Mouse (Mus musculus): ENCODE data around the gene Fam78b. TPM values are rescaled to one million over a fixed set of nuclear protein-coding genes. Genes with fewer than 3 reads are reported as not detected.
A peak's percentile ranks its signal among the peaks of the same experiment; 100 is the strongest.

Fam78b gene
- polyA plus RNA-seq, 1 experiment from 2014 or later, result 5.1 TPM

- ATAC-seq, result no peak
- H3K27ac ChIP-seq (ENCODE audit: low read depth, low read length), result no peak overlapping the region
- no peaks in the 10 kb centered on the region for H3K9me3 ChIP-seq (ENCODE audit: control insufficient read depth, low read length)
- H3K9ac ChIP-seq (ENCODE audit: low read depth, low read length), result no peak overlapping the region
- H3K4me3 ChIP-seq (ENCODE audit: low read length), result no peak overlapping the region
- no peaks in the 10 kb centered on the region for H3K4me1 ChIP-seq (ENCODE audit: control insufficient read depth, insufficient read depth, low read depth, low read length)
- H3K27me3 ChIP-seq (replicated peaks; ENCODE audit: control insufficient read depth, insufficient read depth, low read length), result no peaks in the 10 kb centered on the region
- 0 out of 2 replicates have a peak, but pooled peaks cover 2% of the 10 kb centered on the region for H3K36me3 ChIP-seq (ENCODE audit: control insufficient read depth, insufficient read depth, low read length)
- WGBS, result 71% methylated on average over 8 of the region's 8 CpGs
- no peak overlapping the region for H3K4me2 ChIP-seq (ENCODE audit: low read length)
Observed at GRCm38 (mm10) chr1:167075726-167076125, 74.5 kb downstream of the Fam78b start.

- no peaks in the 10 kb centered on the region for H3K27me3 ChIP-seq (replicated peaks; ENCODE audit: control insufficient read depth, insufficient read depth, low read length)
- peaks cover 7% of the 10 kb centered on the region for H3K4me1 ChIP-seq (ENCODE audit: control insufficient read depth, insufficient read depth, low read depth, low read length)
- no peaks in the 10 kb centered on the region for H3K9me3 ChIP-seq (ENCODE audit: control insufficient read depth, low read length)
- 43% methylated on average over 5 of the region's 5 CpGs for WGBS
- H3K9ac ChIP-seq (ENCODE audit: low read depth, low read length), result no peak overlapping the region
- H3K27ac ChIP-seq (ENCODE audit: low read depth, low read length), result no peak overlapping the region
- no peak overlapping the region for H3K4me2 ChIP-seq (ENCODE audit: low read length)
- no peak overlapping the region for H3K4me3 ChIP-seq (ENCODE audit: low read length)
- ATAC-seq, result no peak
- 0 out of 2 replicates have a peak, but pooled peaks cover 2% of the 10 kb centered on the region for H3K36me3 ChIP-seq (ENCODE audit: control insufficient read depth, insufficient read depth, low read length)
Observed at GRCm38 (mm10) chr1:167079476-167079875, 78.3 kb downstream of the Fam78b start.

- H3K4me3 ChIP-seq (ENCODE audit: low read length), result no peak overlapping the region
- H3K4me1 ChIP-seq (ENCODE audit: control insufficient read depth, insufficient read depth, low read depth, low read length), result peaks cover 7% of the 10 kb centered on the region
- no peak overlapping the region for H3K27ac ChIP-seq (ENCODE audit: low read depth, low read length)
- 0 out of 2 replicates have a peak, but pooled peaks cover 2% of the 10 kb centered on the region for H3K36me3 ChIP-seq (ENCODE audit: control insufficient read depth, insufficient read depth, low read length)
- H3K4me2 ChIP-seq (ENCODE audit: low read length), result no peak overlapping the region
- no peak overlapping the region for H3K9ac ChIP-seq (ENCODE audit: low read depth, low read length)
- ATAC-seq, result no peak
- H3K9me3 ChIP-seq (ENCODE audit: control insufficient read depth, low read length), result no peaks in the 10 kb centered on the region
- 35% methylated on average over 3 of the region's 3 CpGs for WGBS
- H3K27me3 ChIP-seq (replicated peaks; ENCODE audit: control insufficient read depth, insufficient read depth, low read length), result no peaks in the 10 kb centered on the region
Observed at GRCm38 (mm10) chr1:167081946-167082345, 80.7 kb downstream of the Fam78b start.

- WGBS, result 8% methylated on average over 4 of the region's 4 CpGs
- no peak overlapping the region for H3K9ac ChIP-seq (ENCODE audit: low read depth, low read length)
- peak; percentile 38 for ATAC-seq
- H3K4me3 ChIP-seq (ENCODE audit: low read length), result no peak overlapping the region
- H3K27ac ChIP-seq (ENCODE audit: low read depth, low read length), result no peak overlapping the region
- H3K36me3 ChIP-seq (ENCODE audit: control insufficient read depth, insufficient read depth, low read length), result 0 out of 2 replicates have a peak, but pooled peaks cover 2% of the 10 kb centered on the region
- H3K4me2 ChIP-seq (ENCODE audit: low read length), result no peak overlapping the region
- peaks cover 7% of the 10 kb centered on the region for H3K4me1 ChIP-seq (ENCODE audit: control insufficient read depth, insufficient read depth, low read depth, low read length)
- no peaks in the 10 kb centered on the region for H3K27me3 ChIP-seq (replicated peaks; ENCODE audit: control insufficient read depth, insufficient read depth, low read length)
- no peaks in the 10 kb centered on the region for H3K9me3 ChIP-seq (ENCODE audit: control insufficient read depth, low read length)
Observed at GRCm38 (mm10) chr1:167082506-167083100, 81.4 kb downstream of the Fam78b start.

GRCm38 (mm10) chr1:167083181-167083580, 82.0 kb downstream of the Fam78b start:
- Histone ChIP-seq H3K27me3 (replicated peaks; ENCODE audit: control insufficient read depth, insufficient read depth, low read length) (no peaks in the 10 kb centered on the region), H3K27ac (ENCODE audit: low read depth, low read length) (no peak overlapping the region), H3K4me1 (ENCODE audit: control insufficient read depth, insufficient read depth, low read depth, low read length) (peaks cover 7% of the 10 kb centered on the region), H3K9ac (ENCODE audit: low read depth, low read length) (no peak overlapping the region), H3K4me2 (ENCODE audit: low read length) (no peak overlapping the region), H3K9me3 (ENCODE audit: control insufficient read depth, low read length) (no peaks in the 10 kb centered on the region), H3K36me3 (ENCODE audit: control insufficient read depth, insufficient read depth, low read length) (peaks cover 6% of the 10 kb centered on the region), H3K4me3 (ENCODE audit: low read length) (no peak overlapping the region)
- no peak for ATAC-seq
- WGBS, result 37% methylated on average over 2 of the region's 2 CpGs

GRCm38 (mm10) chr1:167084330-167084729, 83.1 kb downstream of the Fam78b start:
- no peak overlapping the region for H3K27ac ChIP-seq (ENCODE audit: low read depth, low read length)

GRCm38 (mm10) chr1:167085461-167085860, 84.2 kb downstream of the Fam78b start:
- Histone ChIP-seq H3K4me1 (ENCODE audit: control insufficient read depth, insufficient read depth, low read depth, low read length) (peaks cover 7% of the 10 kb centered on the region), H3K4me2 (ENCODE audit: low read length) (no peak overlapping the region), H3K9me3 (ENCODE audit: control insufficient read depth, low read length) (no peaks in the 10 kb centered on the region), H3K27me3 (replicated peaks; ENCODE audit: control insufficient read depth, insufficient read depth, low read length) (no peaks in the 10 kb centered on the region), H3K27ac (ENCODE audit: low read depth, low read length) (no peak overlapping the region), H3K9ac (ENCODE audit: low read depth, low read length) (no peak overlapping the region), H3K4me3 (ENCODE audit: low read length) (no peak overlapping the region), H3K36me3 (ENCODE audit: control insufficient read depth, insufficient read depth, low read length) (peaks cover 5% of the 10 kb centered on the region)
- no peak for ATAC-seq
- 36% methylated on average over 4 of the region's 4 CpGs for WGBS

More at GRCm38 (mm10) chr1:167084330-167084729, 83.1 kb downstream of the Fam78b start:
- H3K4me2 ChIP-seq (ENCODE audit: low read length), result no peak overlapping the region
- H3K9me3 ChIP-seq (ENCODE audit: control insufficient read depth, low read length), result no peaks in the 10 kb centered on the region
- H3K36me3 ChIP-seq (ENCODE audit: control insufficient read depth, insufficient read depth, low read length), result peaks cover 5% of the 10 kb centered on the region
- no peak overlapping the region for H3K9ac ChIP-seq (ENCODE audit: low read depth, low read length)
- no peak overlapping the region for H3K4me3 ChIP-seq (ENCODE audit: low read length)
- no peaks in the 10 kb centered on the region for H3K27me3 ChIP-seq (replicated peaks; ENCODE audit: control insufficient read depth, insufficient read depth, low read length)
- no peak for ATAC-seq
- H3K4me1 ChIP-seq (ENCODE audit: control insufficient read depth, insufficient read depth, low read depth, low read length), result peaks cover 7% of the 10 kb centered on the region

GRCm38 (mm10) chr1:167090466-167090865, 89.2 kb downstream of the Fam78b start:
- WGBS, result 89% methylated on average over 6 of the region's 6 CpGs
- Histone ChIP-seq H3K36me3 (ENCODE audit: control insufficient read depth, insufficient read depth, low read length) (peaks cover 5% of the 10 kb centered on the region), H3K4me1 (ENCODE audit: control insufficient read depth, insufficient read depth, low read depth, low read length) (no peaks in the 10 kb centered on the region)

GRCm38 (mm10) chr1:167093551-167093950, 92.3 kb downstream of the Fam78b start:
- Histone ChIP-seq H3K9ac (ENCODE audit: low read depth, low read length) (no peak overlapping the region), H3K4me1 (ENCODE audit: control insufficient read depth, insufficient read depth, low read depth, low read length) (no peaks in the 10 kb centered on the region), H3K36me3 (ENCODE audit: control insufficient read depth, insufficient read depth, low read length) (no peaks in the 10 kb centered on the region), H3K27ac (ENCODE audit: low read depth, low read length) (no peak overlapping the region), H3K4me2 (ENCODE audit: low read length) (no peak overlapping the region), H3K4me3 (ENCODE audit: low read length) (no peak overlapping the region), H3K9me3 (ENCODE audit: control insufficient read depth, low read length) (no peaks in the 10 kb centered on the region), H3K27me3 (replicated peaks; ENCODE audit: control insufficient read depth, insufficient read depth, low read length) (no peaks in the 10 kb centered on the region)
- WGBS, result 57% methylated on average over 3 of the region's 3 CpGs
- ATAC-seq, result no peak

More at GRCm38 (mm10) chr1:167090466-167090865, 89.2 kb downstream of the Fam78b start:
- no peaks in the 10 kb centered on the region for H3K27me3 ChIP-seq (replicated peaks; ENCODE audit: control insufficient read depth, insufficient read depth, low read length)
- H3K4me3 ChIP-seq (ENCODE audit: low read length), result no peak overlapping the region
- H3K9ac ChIP-seq (ENCODE audit: low read depth, low read length), result no peak overlapping the region
- no peaks in the 10 kb centered on the region for H3K9me3 ChIP-seq (ENCODE audit: control insufficient read depth, low read length)
- ATAC-seq, result no peak
- H3K4me2 ChIP-seq (ENCODE audit: low read length), result no peak overlapping the region
- H3K27ac ChIP-seq (ENCODE audit: low read depth, low read length), result no peak overlapping the region
